Mouse (Mus musculus) ES-Bruce4 (cell line): ENCODE measurements around the gene Sin3b.

Source experiments
- CTCF ChIP-seq: IDR thresholded peaks from one replicate; pipeline ENCODE4 v1.8.1; 2011; ENCODE audit warnings: low read depth, low read length
- EP300 ChIP-seq: IDR thresholded peaks from 2 replicates; pipeline ENCODE4 v1.6.1; 2011; ENCODE audit warnings: low read depth, low read length; ENCODE audit not compliant: insufficient read depth
- POLR2A ChIP-seq: IDR thresholded peaks from one replicate; pipeline ENCODE4 v1.8.1; 2011; ENCODE audit warnings: low read length; ENCODE audit not compliant: insufficient read depth

DNA sequence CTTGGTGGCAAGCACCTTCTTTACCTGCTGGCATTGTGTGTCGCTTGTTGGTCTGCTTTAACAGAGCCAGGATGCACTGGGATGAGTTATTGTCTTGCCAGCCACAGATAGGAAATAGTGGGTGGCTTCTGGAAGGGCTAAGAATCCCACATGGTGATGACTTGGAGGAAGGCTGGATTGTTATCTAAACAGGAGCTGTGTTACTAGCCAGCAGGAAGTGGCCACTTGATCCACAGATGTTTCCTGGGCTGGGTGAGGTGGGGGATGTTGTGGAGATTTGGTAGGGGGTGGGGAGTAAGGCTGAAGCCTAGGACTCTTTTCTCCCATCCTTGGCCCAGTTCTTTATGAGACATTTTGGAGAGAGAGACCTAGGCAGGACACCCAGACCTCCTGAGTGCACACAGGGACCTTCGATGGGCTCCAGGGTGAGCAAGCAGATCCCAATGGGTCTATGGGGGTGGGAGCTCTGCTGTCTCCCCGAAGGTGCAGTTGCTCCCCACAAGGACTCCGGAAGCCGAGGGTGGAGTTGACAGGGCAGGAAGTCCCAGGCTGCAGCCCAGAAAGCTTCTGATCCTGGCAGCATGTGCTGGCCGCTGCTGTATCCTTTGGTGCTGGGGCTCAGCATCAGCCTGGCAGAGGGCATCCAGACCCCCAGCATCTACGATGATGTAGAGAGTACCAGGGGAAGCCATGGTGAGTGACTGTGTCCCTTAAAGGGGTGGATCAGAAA, 38.4 kb downstream of the Sin3b start, which contains the start of gene F2rl3:
- TF ChIP-seq CTCF: no peak
- no peak for TF ChIP-seq EP300
- TF ChIP-seq POLR2A: no peak
